Mouse (Mus musculus) embryonic facial prominence, embryonic 10.5 days (tissue): ENCODE data around the gene Lsp1. TPM values are rescaled to one million over a fixed set of nuclear protein-coding genes. Genes with fewer than 3 reads are reported as not detected.

ENCODE experiments used
- DNase-seq: peaks from one replicate; pipeline ENCODE4 v3.0.0-alpha.2; 2017; ENCODE audit warnings: low spot score
- H3K27ac ChIP-seq: fragments of 300-500 bp; sonication (generic); replicated peaks from 2 replicates; pipeline ENCODE4 v1.5.1; 2016; ENCODE audit warnings: mild to moderate bottlenecking
- H3K27me3 ChIP-seq: fragments of 300-500 bp; sonication (generic); replicated peaks from 2 replicates; pipeline ENCODE4 v1.6.1; 2016; ENCODE audit warnings: low read depth, mild to moderate bottlenecking; ENCODE audit not compliant: poor library complexity, severe bottlenecking
- H3K36me3 ChIP-seq: fragments of 300-500 bp; sonication (generic); replicated peaks from 2 replicates; pipeline ENCODE4 v1.6.1; 2016; ENCODE audit warnings: mild to moderate bottlenecking, moderate library complexity
- H3K4me1 ChIP-seq: fragments of 300-500 bp; sonication (generic); 2 replicates; pipeline ENCODE4 v1.6.1; 2016
- H3K4me3 ChIP-seq: fragments of 300-500 bp; sonication (generic); 2 replicates; pipeline ENCODE4 v1.5.1; 2016; ENCODE audit warnings: mild to moderate bottlenecking, moderate library complexity
- H3K9me3 ChIP-seq: fragments of 300-500 bp; sonication (generic); 2 replicates; pipeline ENCODE4 v1.6.1; 2016; ENCODE audit warnings: mild to moderate bottlenecking
- WGBS: fragments of 180-500 bp; shearing (Covaris S2); methylation state at CpG from one replicate; pipeline ENCODE4 v1.1.7; 2016; 5-methylcytosine and 5-hydroxymethylcytosine counted together
- polyA plus RNA-seq: library from polyadenylated mRNA; unstranded; fragments of >200 nt; fragmentation: Nextera tagmentation; extraction: Ambion mirVana; gene quantifications from 2 replicates; pipeline ENCODE4 v1.2.1, GENCODE M21; 2016

The Lsp1 gene
- 20.9 and 21.4 TPM in 2 replicates for polyA plus RNA-seq

GRCm38 (mm10) chr7:142460636-142461077 is at the start of gene Lsp1:
Gene Lsp1, plus strand, starts transcription at chr7:142460809.
- Histone ChIP-seq H3K27ac (peak within 1 kb of the TSS; percentile 93), H3K27me3 (no peaks in the 10 kb centered on the region), H3K9me3 (no peaks in the 10 kb centered on the region), H3K4me1 (peaks cover 50% of the 10 kb centered on the region), H3K36me3 (no peaks in the 10 kb centered on the region), H3K4me3 (no peak within 1 kb of the TSS)
- no peak for DNase-seq
- whole genome bisulfite sequencing, result 91% methylated on average over 7 of the region's 7 CpGs

- H3K36me3 ChIP-seq, result no peaks in the 10 kb centered on the region
- 93% methylated on average over 6 of the region's 6 CpGs for WGBS
- H3K27me3 ChIP-seq, result no peaks in the 10 kb centered on the region
- no peaks in the 10 kb centered on the region for H3K9me3 ChIP-seq
- no peak overlapping the region for H3K27ac ChIP-seq
- H3K4me1 ChIP-seq, result no peaks in the 10 kb centered on the region
- DNase-seq, result no peak
- no peak overlapping the region for H3K4me3 ChIP-seq
Measured at GRCm38 (mm10) chr7:142413285-142413684, 47.3 kb upstream of the Lsp1 start.

GRCm38 (mm10) chr7:142415314-142415713 is 45.3 kb upstream of the Lsp1 start:
- Histone ChIP-seq H3K4me3 (no peak overlapping the region), H3K4me1 (no peaks in the 10 kb centered on the region), H3K27ac (no peak overlapping the region), H3K27me3 (no peaks in the 10 kb centered on the region), H3K9me3 (no peaks in the 10 kb centered on the region), H3K36me3 (no peaks in the 10 kb centered on the region)
- no peak for DNase-seq
- 61% methylated on average over 4 of the region's 4 CpGs for WGBS

GRCm38 (mm10) chr7:142416225-142416624 is 44.4 kb upstream of the Lsp1 start:
- no peaks in the 10 kb centered on the region for H3K27me3 ChIP-seq
- no peaks in the 10 kb centered on the region for H3K36me3 ChIP-seq
- no peak overlapping the region for H3K27ac ChIP-seq
- H3K4me3 ChIP-seq, result no peak overlapping the region
- WGBS, result 70% methylated on average over 3 of the region's 3 CpGs
- H3K9me3 ChIP-seq, result no peaks in the 10 kb centered on the region
- H3K4me1 ChIP-seq, result no peaks in the 10 kb centered on the region
- no peak for DNase-seq

GRCm38 (mm10) chr7:142418027-142418426 is 42.6 kb upstream of the Lsp1 start:
- Histone ChIP-seq H3K9me3 (no peaks in the 10 kb centered on the region), H3K4me3 (no peak overlapping the region), H3K27ac (no peak overlapping the region), H3K27me3 (no peaks in the 10 kb centered on the region), H3K36me3 (no peaks in the 10 kb centered on the region), H3K4me1 (no peaks in the 10 kb centered on the region)
- 94% methylated on average over 2 of the region's 2 CpGs for WGBS
- no peak for DNase-seq

GRCm38 (mm10) chr7:142418679-142419078 is 41.9 kb upstream of the Lsp1 start:
- 87% methylated on average over 8 of the region's 8 CpGs for WGBS

GRCm38 (mm10) chr7:142419887-142420286 is 40.7 kb upstream of the Lsp1 start:
- no peak for DNase-seq
- Histone ChIP-seq H3K4me1 (no peaks in the 10 kb centered on the region), H3K36me3 (no peaks in the 10 kb centered on the region), H3K27me3 (no peaks in the 10 kb centered on the region), H3K4me3 (no peak overlapping the region), H3K9me3 (no peaks in the 10 kb centered on the region), H3K27ac (no peak overlapping the region)
- WGBS, result 90% methylated on average over 5 of the region's 5 CpGs

More at GRCm38 (mm10) chr7:142418679-142419078, 41.9 kb upstream of the Lsp1 start:
- Histone ChIP-seq H3K9me3 (no peaks in the 10 kb centered on the region), H3K36me3 (no peaks in the 10 kb centered on the region), H3K4me3 (no peak overlapping the region), H3K27ac (no peak overlapping the region), H3K27me3 (no peaks in the 10 kb centered on the region), H3K4me1 (no peaks in the 10 kb centered on the region)
- no peak for DNase-seq

GRCm38 (mm10) chr7:142421826-142422225 is 38.8 kb upstream of the Lsp1 start:
- Histone ChIP-seq H3K36me3 (no peaks in the 10 kb centered on the region), H3K27ac (no peak overlapping the region), H3K4me1 (peaks cover 6% of the 10 kb centered on the region; the same call in 1 of the 2 replicates), H3K9me3 (no peaks in the 10 kb centered on the region), H3K4me3 (no peak overlapping the region), H3K27me3 (no peaks in the 10 kb centered on the region)
- 76% methylated on average over 2 of the region's 2 CpGs for WGBS
- no peak for DNase-seq

- H3K4me1 ChIP-seq, result peaks cover 26% of the 10 kb centered on the region
- 62% methylated on average over 11 of the region's 11 CpGs for WGBS
- no peak overlapping the region; the same call in 1 of the 2 replicates for H3K27ac ChIP-seq
- H3K36me3 ChIP-seq, result no peaks in the 10 kb centered on the region
- H3K27me3 ChIP-seq, result no peaks in the 10 kb centered on the region; the same call in 1 of the 2 replicates
- no peaks in the 10 kb centered on the region for H3K9me3 ChIP-seq
- DNase-seq, result no peak
- H3K4me3 ChIP-seq, result no peak overlapping the region
Measured at GRCm38 (mm10) chr7:142425641-142426213, 34.9 kb upstream of the Lsp1 start.

- WGBS, result 3% methylated on average over 7 of the region's 7 CpGs
- no peaks in the 10 kb centered on the region for H3K9me3 ChIP-seq
- H3K27ac ChIP-seq, result peak overlapping the region; percentile 59
- no peaks in the 10 kb centered on the region for H3K36me3 ChIP-seq
- peak; percentile 88 for DNase-seq
- peaks cover 26% of the 10 kb centered on the region for H3K4me1 ChIP-seq
- H3K27me3 ChIP-seq, result no peaks in the 10 kb centered on the region; the same call in 1 of the 2 replicates
- no peak overlapping the region for H3K4me3 ChIP-seq
Measured at GRCm38 (mm10) chr7:142428213-142428612, 32.4 kb upstream of the Lsp1 start.

- no peaks in the 10 kb centered on the region for H3K9me3 ChIP-seq
- DNase-seq, result no peak
- no peaks in the 10 kb centered on the region for H3K36me3 ChIP-seq
- peaks cover 39% of the 10 kb centered on the region for H3K4me1 ChIP-seq
- H3K27ac ChIP-seq, result peak overlapping the region; percentile 36
- WGBS, result 78% methylated on average over 12 of the region's 12 CpGs
- H3K27me3 ChIP-seq, result no peaks in the 10 kb centered on the region; the same call in 1 of the 2 replicates
- H3K4me3 ChIP-seq, result no peak overlapping the region
Measured at GRCm38 (mm10) chr7:142430160-142430678, 30.4 kb upstream of the Lsp1 start.

- Histone ChIP-seq H3K27ac (peak overlapping the region; percentile 5; the same call in 1 of the 2 replicates), H3K27me3 (no peaks in the 10 kb centered on the region; the same call in 1 of the 2 replicates), H3K4me3 (no peak overlapping the region), H3K36me3 (no peaks in the 10 kb centered on the region), H3K9me3 (no peaks in the 10 kb centered on the region), H3K4me1 (peaks cover 38% of the 10 kb centered on the region)
- DNase-seq, result no peak
- 95% methylated on average over 14 of the region's 14 CpGs for WGBS
Measured at GRCm38 (mm10) chr7:142431106-142431505, 29.5 kb upstream of the Lsp1 start.

- peak; percentile 18 for DNase-seq
- WGBS, result 56% methylated on average over 19 of the region's 19 CpGs
- no peaks in the 10 kb centered on the region for H3K9me3 ChIP-seq
- H3K4me3 ChIP-seq, result no peak overlapping the region
- H3K4me1 ChIP-seq, result peaks cover 25% of the 10 kb centered on the region
- peak overlapping the region; percentile 82 for H3K27ac ChIP-seq
- H3K27me3 ChIP-seq, result no peaks in the 10 kb centered on the region; the same call in 1 of the 2 replicates
- H3K36me3 ChIP-seq, result no peaks in the 10 kb centered on the region
Measured at GRCm38 (mm10) chr7:142433623-142434022, 27.0 kb upstream of the Lsp1 start.
